Comparison of ENCODE assay signal across 8 mouse cellular contexts in the genomic region with DNA sequence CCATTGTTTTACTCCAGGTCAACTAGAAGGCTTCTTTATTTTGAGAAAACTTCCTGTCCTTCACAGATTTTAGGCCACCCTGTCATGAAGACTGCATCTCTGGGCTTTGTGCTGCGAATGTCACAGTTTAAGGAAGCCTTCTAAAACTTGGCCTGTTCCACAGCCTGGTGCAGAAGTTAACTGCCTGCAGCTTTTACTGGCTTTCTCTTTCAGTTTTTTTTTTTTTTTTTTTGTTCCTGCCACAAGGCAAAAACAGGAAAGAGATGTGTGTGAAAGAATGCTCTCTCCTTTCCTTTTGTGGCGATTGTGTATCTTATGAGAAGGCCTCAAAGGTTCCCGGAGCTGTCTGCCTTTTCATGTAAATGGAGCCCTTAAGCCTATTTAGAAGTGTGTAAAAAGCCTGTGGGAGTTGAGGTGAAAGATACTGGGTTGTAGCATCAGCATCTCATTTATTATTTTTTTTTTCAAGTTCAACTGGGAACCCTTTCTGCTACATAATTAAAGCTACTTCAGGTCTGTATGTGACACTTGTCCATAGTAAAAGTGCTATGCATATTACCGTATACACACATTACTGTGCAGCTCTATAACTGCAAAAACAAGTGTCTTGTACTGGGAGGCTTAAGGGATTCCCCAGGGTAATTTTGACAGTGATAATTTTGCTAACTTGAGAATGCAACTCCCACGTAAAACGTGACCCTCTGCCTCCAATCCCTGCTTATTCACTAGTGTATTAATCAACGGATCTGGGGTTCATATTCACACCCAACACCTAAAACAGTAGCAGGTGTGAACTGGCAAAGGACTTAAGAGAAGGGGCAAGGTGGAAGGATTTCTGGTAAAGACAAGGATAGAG.
DNase-seq lines count a peak whose midpoint lies in the region; ATAC-seq lines count a peak whose summit lies in the region.

No protein-coding gene starts in this region.

- 36% methylated on average over 7 of the region's 7 CpGs for WGBS in limb, embryonic 12.5 days
- 41% methylated on average over 7 of the region's 7 CpGs for WGBS in limb, embryonic 10.5 days

- H3K27ac ChIP-seq in limb, embryonic 12.5 days: peak overlapping the region; percentile 53; the same call in 1 of the 2 replicates
- no peak overlapping the region for H3K27ac ChIP-seq in limb, embryonic 10.5 days

- ATAC-seq in limb, embryonic 12.5 days (ENCODE audit: insufficient number of reproducible peaks, insufficient read depth, low FRiP score, low TSS enrichment, low read depth): no peak
- peak; percentile 16 for ATAC-seq in activated CD4-positive, CD25-positive, alpha-beta regulatory T cell, adult 4 months
- ATAC-seq in hematopoietic stem cell, adult 5-6 weeks (replicated peaks in 1 of 2; ENCODE audit: insufficient read depth in 1 of 2, low FRiP score in 2 of 2, low TSS enrichment in 1 of 2, low read depth in 1 of 2, poor library complexity in 2 of 2, severe bottlenecking in 2 of 2): peak; percentile 27 to 42; a peak in 1 of 4 replicates
- no peak for ATAC-seq in erythroblast, adult 5-6 weeks (replicated peaks; ENCODE audit: low FRiP score, poor library complexity, severe bottlenecking)

- H3K4me1 ChIP-seq in limb, embryonic 12.5 days (replicated peaks): peaks cover 20% of the 10 kb centered on the region
- peaks cover 21% of the 10 kb centered on the region for H3K4me1 ChIP-seq in limb, embryonic 10.5 days

- no peak overlapping the region for H3K4me2 ChIP-seq in limb, embryonic 12.5 days

- H3K9me3 ChIP-seq in limb, embryonic 12.5 days: no peaks in the 10 kb centered on the region
- H3K9me3 ChIP-seq in limb, embryonic 10.5 days (replicated peaks): no peaks in the 10 kb centered on the region

- DNase-seq in limb, embryonic 10.5 days (ENCODE audit: low spot score): no peak
- DNase-seq in lung, postnatal 36 days: peak; percentile 50
- no peak for DNase-seq in right cerebral cortex, postnatal 25 days
- no peak for DNase-seq in adrenal gland, postnatal 10 days

- no peaks in the 10 kb centered on the region for H3K27me3 ChIP-seq in limb, embryonic 12.5 days
- H3K27me3 ChIP-seq in limb, embryonic 10.5 days (ENCODE audit: low read depth, poor library complexity, severe bottlenecking): no peaks in the 10 kb centered on the region

- no peaks in the 10 kb centered on the region for H3K36me3 ChIP-seq in limb, embryonic 12.5 days
- H3K36me3 ChIP-seq in limb, embryonic 10.5 days: no peaks in the 10 kb centered on the region

- no peak overlapping the region for H3K9ac ChIP-seq in limb, embryonic 12.5 days (replicated peaks)

- no peak overlapping the region for H3K4me3 ChIP-seq in limb, embryonic 12.5 days (replicated peaks)
- no peak overlapping the region for H3K4me3 ChIP-seq in limb, embryonic 10.5 days

Comparison
In these comparisons a context has a peak if more than half of its experiments do, and no peak if none do; other contexts are left out.
1. ATAC-seq: peak in activated CD4-positive, CD25-positive, alpha-beta regulatory T cell, adult 4 months (single experiment) and hematopoietic stem cell, adult 5-6 weeks (2 of 2); none in limb, embryonic 12.5 days (single experiment) and erythroblast, adult 5-6 weeks (single experiment).